Mouse (Mus musculus) megakaryocyte, embryonic 14.5 days (primary cell): ENCODE measurements around the gene Plxdc1.

Experiments used
- FLI1 ChIP-seq: IDR thresholded peaks from 2 replicates; pipeline ENCODE4 v1.6.1; 2012; ENCODE audit warnings: low read length, inconsistent platforms, mixed read lengths
- GATA1 ChIP-seq: IDR thresholded peaks from 3 replicates; pipeline ENCODE4 v1.6.1; 2012; ENCODE audit warnings: mixed read lengths, low read length, inconsistent platforms, borderline replicate concordance

DNA sequence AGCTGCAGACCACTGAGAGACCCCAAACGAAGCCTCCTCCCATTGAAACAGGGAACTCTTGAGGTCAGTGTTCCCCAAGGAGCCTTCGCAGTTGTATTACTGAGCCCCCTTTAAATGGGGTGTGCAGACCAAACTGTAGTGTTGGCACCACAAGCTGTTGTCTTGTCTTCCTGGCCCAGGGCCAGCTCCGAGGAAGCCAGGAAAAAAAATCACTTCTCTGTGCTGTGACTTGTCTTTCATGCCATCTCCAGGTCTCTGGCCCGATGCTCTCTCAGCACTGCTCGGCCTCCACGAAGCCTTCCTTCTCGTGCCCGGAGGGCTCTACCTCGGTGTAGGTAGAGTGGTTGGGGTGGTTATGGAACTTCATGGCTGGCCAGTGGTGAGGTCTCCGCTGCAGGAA, 62.0 kb downstream of the Plxdc1 start:
- TF ChIP-seq FLI1 (no peak), GATA1 (no peak)
